8 mouse cellular contexts compared by ENCODE assay signal in genomic region chr11:70451797-70452498, GRCm38 (mm10). TPM values are rescaled to one million over a fixed set of nuclear protein-coding genes. Genes with fewer than 3 reads are reported as not detected.
A peak's percentile ranks its signal among the peaks of the same experiment; 100 is the strongest.
DNase-seq lines count a peak whose midpoint lies in the region; ATAC-seq and TF ChIP-seq lines count a peak whose summit lies in the region.

TSS of gene Med11 (plus strand) at chr11:70451919.

- no peaks in the 10 kb centered on the region for H3K9me3 ChIP-seq in hindbrain, embryonic 10.5 days
- no peaks in the 10 kb centered on the region for H3K9me3 ChIP-seq in lung, postnatal 0 days (ENCODE audit: low read length)

- H3K4me1 ChIP-seq in hindbrain, embryonic 10.5 days (replicated peaks), result peaks cover 25% of the 10 kb centered on the region
- H3K4me1 ChIP-seq in lung, postnatal 0 days (ENCODE audit: insufficient read depth, low read depth, low read length), result peaks cover 9% of the 10 kb centered on the region; the same call in 1 of the 2 replicates

- peaks cover 21% of the 10 kb centered on the region for H3K36me3 ChIP-seq in hindbrain, embryonic 10.5 days
- H3K36me3 ChIP-seq in lung, postnatal 0 days (ENCODE audit: insufficient read depth, low read length), result peaks cover 8% of the 10 kb centered on the region

- H3K27ac ChIP-seq in hindbrain, embryonic 10.5 days, result peak within 1 kb of the TSS; percentile 94
- peak within 1 kb of the TSS; percentile 95 for H3K27ac ChIP-seq in lung, postnatal 0 days (ENCODE audit: low read length)

- ATAC-seq in frontal cortex, adult (ENCODE audit: low TSS enrichment), result peak; percentile 98
- ATAC-seq in lung, postnatal 0 days, result peak; percentile 98

- H3K27me3 ChIP-seq in hindbrain, embryonic 10.5 days (ENCODE audit: insufficient read depth, poor library complexity, severe bottlenecking), result no peaks in the 10 kb centered on the region
- no peaks in the 10 kb centered on the region for H3K27me3 ChIP-seq in lung, postnatal 0 days (replicated peaks; ENCODE audit: insufficient read depth, low read length)

- 0 out of 2 replicates have a peak, but pooled peaks have one; percentile 39 for TF ChIP-seq EP300 in lung, postnatal 0 days (IDR thresholded peaks at IDR 0.05)

- peak within 1 kb of the TSS; percentile 62 for H3K9ac ChIP-seq in lung, postnatal 0 days (replicated peaks; ENCODE audit: low read depth)

- peak within 1 kb of the TSS; percentile 56 for H3K4me2 ChIP-seq in lung, postnatal 0 days (replicated peaks; ENCODE audit: low read depth, low read length)

- peak; percentile 97 for TF ChIP-seq CTCF in lung, postnatal 0 days (IDR thresholded peaks at IDR 0.05)

- under 1% methylated on average over 46 of the region's 46 CpGs for WGBS in hindbrain, embryonic 10.5 days
- WGBS in lung, postnatal 0 days, result under 1% methylated on average over 46 of the region's 46 CpGs

- peak; percentile 98 for DNase-seq in MN1 (ENCODE audit: low spot score)
- DNase-seq in cerebellum, adult 9-10 months, result peak; percentile 98
- peak; percentile 95 for DNase-seq in hindbrain, embryonic 10.5 days (ENCODE audit: low spot score)
- peak; percentile 95 for DNase-seq in layer of hippocampus, adult 9-11 months
- DNase-seq in lung, postnatal 0 days (ENCODE audit: low spot score), result peak; percentile 99
- DNase-seq in ovary, postnatal 14 days (ENCODE audit: low spot score), result peak; percentile 87
- DNase-seq in thymus, postnatal 14 days, result peak; percentile 92

- peak within 1 kb of the TSS; percentile 70 for H3K4me3 ChIP-seq in hindbrain, embryonic 10.5 days
- peak within 1 kb of the TSS; percentile 55 for H3K4me3 ChIP-seq in lung, postnatal 0 days (ENCODE audit: low read depth, low read length)

RNA-seq across cellular contexts. Expression of gene Med11, which starts in this region (rescaled TPM):
- 48.3 and 49.2 TPM in 2 replicates for polyA plus RNA-seq in hindbrain, embryonic 10.5 days (2016; fragmentation: Nextera tagmentation; extraction: Ambion mirVana)
- polyA plus RNA-seq in lung, postnatal 0 days (2015; fragmentation: Nextera tagmentation; extraction: Ambion mirVana), result 37.3 and 37.9 TPM in 2 replicates

Comparison
In these comparisons a context has a peak if more than half of its experiments do, and no peak if none do; other contexts are left out.
1. Peak in every context shown above with its lines: DNase-seq, ATAC-seq, H3K4me3 ChIP-seq and H3K27ac ChIP-seq.